Mouse (Mus musculus) ES-E14 (cell line): ENCODE measurements around the gene Gabbr2. TPM values are rescaled to one million over a fixed set of nuclear protein-coding genes. Genes with fewer than 3 reads are reported as not detected.

Experiments used
- DNase-seq: peaks from one replicate; pipeline ENCODE4 v3.0.0-alpha.2; 2013; ENCODE audit warnings: low read depth, low spot score
- H3K27ac ChIP-seq: 2 replicates; pipeline ENCODE4 v1.5.1; 2012; ENCODE audit warnings: low read depth, mild to moderate bottlenecking, low read length, moderate library complexity, mixed read lengths; ENCODE audit not compliant: poor library complexity, insufficient read depth, severe bottlenecking
- H3K36me3 ChIP-seq: 2 replicates; pipeline ENCODE4 v1.6.1; 2012; ENCODE audit warnings: mild to moderate bottlenecking, low read length, moderate library complexity, mixed read lengths; ENCODE audit not compliant: control insufficient read depth, poor library complexity, insufficient read depth, severe bottlenecking
- H3K4me1 ChIP-seq, 2 experiments: fragments of 150-350 bp in 1 of 2; sonication (generic) in 1 of 2; 2 replicates each; pipeline ENCODE4 v1.6.1; 2012; ENCODE audit warnings: low read length in 2 of 2, mild to moderate bottlenecking in 1 of 2, mixed read lengths in 1 of 2; ENCODE audit not compliant: control insufficient read depth in 2 of 2, insufficient read depth in 2 of 2, poor library complexity in 1 of 2
- H3K4me3 ChIP-seq, 2 experiments: fragments of 150-350 bp in 1 of 2; sonication (generic) in 1 of 2; 2 replicates each; pipeline ENCODE4 v1.5.1; 2012; ENCODE audit warnings: low read length in 2 of 2, low read depth in 1 of 2, mild to moderate bottlenecking in 1 of 2, mixed read lengths in 1 of 2; ENCODE audit not compliant: insufficient read depth in 1 of 2, poor library complexity in 1 of 2, severe bottlenecking in 1 of 2
- H3K9ac ChIP-seq: 2 replicates; pipeline ENCODE4 v1.6.1; 2012; ENCODE audit warnings: low read depth, mild to moderate bottlenecking, low read length, mixed read lengths; ENCODE audit not compliant: poor library complexity, insufficient read depth, severe bottlenecking
- H3K9me3 ChIP-seq: fragments of 150-350 bp; sonication (generic); 2 replicates; pipeline ENCODE4 v1.6.1; 2012; ENCODE audit warnings: low read depth, mild to moderate bottlenecking, low read length; ENCODE audit not compliant: control insufficient read depth, insufficient read depth
- CHD2 ChIP-seq: IDR thresholded peaks from 2 replicates; pipeline ENCODE4 v1.6.1; 2014; ENCODE audit warnings: mild to moderate bottlenecking, low read depth, low read length, inconsistent platforms
- HCFC1 ChIP-seq: IDR thresholded peaks from 2 replicates; pipeline ENCODE4 v1.6.1; 2012; ENCODE audit warnings: low read length, inconsistent platforms, borderline replicate concordance; ENCODE audit not compliant: insufficient read depth
- MAFK ChIP-seq: IDR thresholded peaks from 2 replicates; pipeline ENCODE4 v1.6.1; 2014; ENCODE audit warnings: mild to moderate bottlenecking, low read depth, low read length, inconsistent platforms; ENCODE audit not compliant: insufficient read depth
- ZC3H11A ChIP-seq: IDR thresholded peaks from 2 replicates; pipeline ENCODE4 v1.6.1; 2012; ENCODE audit warnings: low read depth, mild to moderate bottlenecking, inconsistent platforms, low read length, borderline replicate concordance
- ZNF384 ChIP-seq: IDR thresholded peaks from 2 replicates; pipeline ENCODE4 v1.6.1; 2012; ENCODE audit warnings: low read depth, low read length, inconsistent platforms
- in situ Hi-C, 2 experiments: fragments of 600-800 bp; cut with MboI; formaldehyde crosslinking; loops; one replicate each; pipeline ENCODE4 v1.15.1; 2025; ENCODE audit warnings: low sequenced_read_pairs in 2 of 2, inconsistent platforms in 1 of 2; ENCODE audit not compliant: unreplicated experiment in 2 of 2
- total RNA-seq: library from RNA; depleted of rRNA; stranded (reverse); fragments of 300-350 nt; gene quantifications from 2 replicates; pipeline ENCODE4 v1.2.3, GENCODE M21; 2012

The Gabbr2 gene
- total RNA-seq, 1 experiment, result 0.09 TPM

GRCm38 (mm10) chr4:46885627-46886383, 105.9 kb downstream of the Gabbr2 start:
- Histone ChIP-seq H3K9ac (no peak overlapping the region), H3K4me1 (no peaks in the 10 kb centered on the region), H3K36me3 (no peaks in the 10 kb centered on the region), H3K9me3 (no peaks in the 10 kb centered on the region), H3K27ac (no peak overlapping the region), H3K4me3 (no peak overlapping the region)
- no peak for DNase-seq
- in situ Hi-C loops, result no loop called here
- TF ChIP-seq ZNF384 (no peak), ZC3H11A (no peak), HCFC1 (no peak)

- DNase-seq, result no peak
- no peaks in the 10 kb centered on the region for H3K36me3 ChIP-seq
- H3K4me3 ChIP-seq, result no peak overlapping the region
- no peak overlapping the region for H3K9ac ChIP-seq
- TF ChIP-seq CHD2, result no peak
- in situ Hi-C loops, result no loop called here
- no peak overlapping the region for H3K27ac ChIP-seq
- H3K4me1 ChIP-seq, result no peaks in the 10 kb centered on the region
- H3K9me3 ChIP-seq, result no peaks in the 10 kb centered on the region
These were observed 107.5 kb downstream of the Gabbr2 start for GRCm38 (mm10) chr4:46884132-46884531.

- H3K27ac ChIP-seq, result no peak overlapping the region
- no peak for TF ChIP-seq MAFK
- TF ChIP-seq ZNF384, result no peak
- TF ChIP-seq CHD2, result no peak
- no peak for TF ChIP-seq ZC3H11A
- no peak for TF ChIP-seq HCFC1
- H3K36me3 ChIP-seq, result no peaks in the 10 kb centered on the region
- no peak for DNase-seq
- H3K9ac ChIP-seq, result no peak overlapping the region
- in situ Hi-C loops, result no loop called here
- H3K4me3 ChIP-seq, result no peak overlapping the region
- H3K4me1 ChIP-seq, result no peaks in the 10 kb centered on the region
- no peaks in the 10 kb centered on the region for H3K9me3 ChIP-seq
These were observed 108.1 kb downstream of the Gabbr2 start for GRCm38 (mm10) chr4:46883546-46883945.

- in situ Hi-C loops, result no loop called here
- Histone ChIP-seq H3K27ac (no peak overlapping the region), H3K4me1 (no peaks in the 10 kb centered on the region), H3K9me3 (no peaks in the 10 kb centered on the region), H3K4me3 (no peak overlapping the region), H3K9ac (no peak overlapping the region), H3K36me3 (no peaks in the 10 kb centered on the region)
- TF ChIP-seq CHD2, result no peak
- TF ChIP-seq MAFK, result no peak
- no peak for DNase-seq
These were observed 108.6 kb downstream of the Gabbr2 start for GRCm38 (mm10) chr4:46883047-46883446.

GRCm38 (mm10) chr4:46881271-46881670, 110.4 kb downstream of the Gabbr2 start:
- H3K9me3 ChIP-seq, result no peaks in the 10 kb centered on the region
- no peak for DNase-seq
- no peak overlapping the region for H3K27ac ChIP-seq
- H3K9ac ChIP-seq, result no peak overlapping the region
- H3K4me3 ChIP-seq, result no peak overlapping the region
- H3K36me3 ChIP-seq, result no peaks in the 10 kb centered on the region
- TF ChIP-seq ZNF384, result no peak
- no peak for TF ChIP-seq HCFC1
- no peak for TF ChIP-seq ZC3H11A
- no peak for TF ChIP-seq CHD2
- TF ChIP-seq MAFK, result no peak
- H3K4me1 ChIP-seq, result no peaks in the 10 kb centered on the region
- in situ Hi-C loops, result no loop called here
